ENCODE assay signal across 14 mouse cellular contexts in the genomic region with DNA sequence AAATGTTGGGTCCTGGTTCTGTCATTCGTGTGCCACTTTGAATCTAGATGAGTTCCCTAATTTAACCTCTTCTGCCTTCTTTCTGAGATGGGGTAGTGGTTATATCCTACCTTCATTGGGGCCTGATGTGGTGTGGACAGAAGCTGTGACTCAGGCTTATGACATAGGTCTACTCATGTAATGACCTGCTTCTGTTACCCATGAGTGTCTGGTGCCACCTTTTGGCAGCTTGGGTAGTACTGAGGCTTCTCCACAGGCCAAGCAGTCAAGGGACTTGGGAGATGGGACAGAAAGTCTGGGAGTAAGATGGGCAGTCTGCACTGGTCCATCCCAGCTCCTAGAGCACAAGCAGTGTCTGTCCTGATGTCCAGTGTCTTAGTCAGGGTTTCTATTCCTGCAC. TPM values are rescaled to one million over a fixed set of nuclear protein-coding genes. Genes with fewer than 3 reads are reported as not detected.
DNase-seq lines count a peak whose midpoint lies in the region.
"Had no signal": no experiment of that assay in that cellular context is flagged by ENCODE, and none has a peak within 500 bp of the region (broad histone marks: within the 10 kb centered on the region; RNA-seq: fewer than 3 reads in every experiment).

No protein-coding gene starts in this region.

- WGBS in limb, embryonic 10.5 days, result 83% methylated on average over 1 of the region's 1 CpGs

- H3K4me1 ChIP-seq in limb, embryonic 10.5 days, result no peaks in the 10 kb centered on the region
- H3K4me1 ChIP-seq: embryonic facial prominence, embryonic 15.5 days; hindbrain, embryonic 12.5 days had no signal

- no peak overlapping the region for H3K4me3 ChIP-seq in limb, embryonic 10.5 days
- H3K4me3 ChIP-seq: embryonic facial prominence, embryonic 15.5 days; hindbrain, embryonic 12.5 days had no signal

- no peak overlapping the region for H3K27ac ChIP-seq in limb, embryonic 10.5 days
- H3K27ac ChIP-seq: embryonic facial prominence, embryonic 15.5 days; hindbrain, embryonic 12.5 days had no signal

- no peaks in the 10 kb centered on the region for H3K36me3 ChIP-seq in splenic B cell, adult 2 months (ENCODE audit: control insufficient read depth, insufficient read depth, low read length, poor library complexity, severe bottlenecking)
- no peaks in the 10 kb centered on the region for H3K36me3 ChIP-seq in limb, embryonic 10.5 days
- H3K36me3 ChIP-seq: embryonic facial prominence, embryonic 15.5 days; hindbrain, embryonic 12.5 days had no signal

- no peaks in the 10 kb centered on the region for H3K9me3 ChIP-seq in limb, embryonic 10.5 days (replicated peaks)
- H3K9me3 ChIP-seq: embryonic facial prominence, embryonic 15.5 days; hindbrain, embryonic 12.5 days had no signal

- peak; percentile 18 for DNase-seq in kidney, adult 18-20 months
- DNase-seq in kidney, postnatal 14 days, result no peak
- peak; percentile 53 for DNase-seq in thymus, postnatal 14 days
- no peak for DNase-seq in thymus, postnatal 0 days (ENCODE audit: low spot score)
- DNase-seq in NIH3T3 (ENCODE audit: low read depth), result peak; percentile 15
- DNase-seq in splenic B cell, adult 2 months (ENCODE audit: low read depth, low spot score), result peak; percentile 71
- DNase-seq in limb, embryonic 10.5 days (ENCODE audit: low spot score), result no peak
- DNase-seq in yolk sac, embryonic 10.5 days (ENCODE audit: low spot score), result no peak
- DNase-seq: cerebellum, adult 9-10 months; heart, adult 11 months; lung, postnatal 10 days had no signal

- no peaks in the 10 kb centered on the region for H3K27me3 ChIP-seq in splenic B cell, adult 2 months (ENCODE audit: control insufficient read depth, insufficient read depth, low read length, poor library complexity, severe bottlenecking)
- peaks cover 12% of the 10 kb centered on the region; the same call in 1 of the 2 replicates for H3K27me3 ChIP-seq in limb, embryonic 10.5 days (ENCODE audit: low read depth, poor library complexity, severe bottlenecking)

RNA-seq across cellular contexts. Expression of a gene that starts 7.9 kb away (rescaled TPM):
- polyA plus RNA-seq in thymus, postnatal 0 days (2015; fragmentation: Nextera tagmentation; extraction: Ambion mirVana), result 0.14 and 0.39 TPM in 2 replicates
- 0.08 and 0.09 TPM in 2 replicates for polyA plus RNA-seq in limb, embryonic 10.5 days (2016; fragmentation: Nextera tagmentation; extraction: Ambion mirVana)
- polyA plus RNA-seq: embryonic facial prominence, embryonic 15.5 days; hindbrain, embryonic 12.5 days; limb, embryonic 11.5 days had no signal

RNA-seq across cellular contexts. Expression of a gene that starts 10.4 kb away (rescaled TPM):
- 145 and 188 TPM in 2 replicates for polyA plus RNA-seq in thymus, postnatal 0 days (2015; fragmentation: Nextera tagmentation; extraction: Ambion mirVana)
- polyA plus RNA-seq in limb, embryonic 10.5 days (2016; fragmentation: Nextera tagmentation; extraction: Ambion mirVana), result 6.4 and 7.6 TPM in 2 replicates

RNA-seq across cellular contexts. Expression of a gene that starts 16.7 kb away (rescaled TPM):
- polyA plus RNA-seq in thymus, postnatal 0 days (2015; fragmentation: Nextera tagmentation; extraction: Ambion mirVana), result 0.47 and 0.50 TPM in 2 replicates
- polyA plus RNA-seq in limb, embryonic 10.5 days (2016; fragmentation: Nextera tagmentation; extraction: Ambion mirVana), result 1.7 and 1.9 TPM in 2 replicates

Comparison
In these comparisons a context has a peak if more than half of its experiments do, and no peak if none do; other contexts are left out.
1. DNase-seq: peak in kidney, adult 18-20 months (single experiment), thymus, postnatal 14 days (single experiment), NIH3T3 (single experiment) and splenic B cell, adult 2 months (single experiment); none in kidney, postnatal 14 days (single experiment), thymus, postnatal 0 days (single experiment), limb, embryonic 10.5 days (single experiment) and yolk sac, embryonic 10.5 days (single experiment).
2. RNA of a gene that starts 10.4 kb away (polyA plus RNA-seq): 145 to 188 TPM in thymus, postnatal 0 days; 6.4 to 7.6 TPM in limb, embryonic 10.5 days; every median in the first group is over 10 times any median in the second.